Mouse (Mus musculus) brain, embryonic 14.5 days (tissue): ENCODE data around the gene Gm44973.

Experiments used
- CTCF ChIP-seq: fragments of 200-500 bp; IDR thresholded peaks from 2 replicates; pipeline ENCODE4 v1.5.1; 2012; ENCODE audit warnings: inconsistent platforms, mild to moderate bottlenecking, moderate library complexity, borderline replicate concordance; ENCODE audit not compliant: insufficient read depth, insufficient read length; ENCODE audit errors: extremely low read depth
- POLR2A ChIP-seq: fragments of 200-500 bp; IDR thresholded peaks from 2 replicates; pipeline ENCODE4 v1.6.1; 2012; ENCODE audit warnings: mild to moderate bottlenecking, inconsistent platforms, borderline replicate concordance; ENCODE audit not compliant: poor library complexity, insufficient read depth, insufficient read length, severe bottlenecking; ENCODE audit errors: extremely low read depth

- no peak for TF ChIP-seq CTCF
- TF ChIP-seq POLR2A = no peak
These were observed 14.2 kb downstream of the Gm44973 start for GRCm38 (mm10) chr7:5029543-5029942.
